Mouse (Mus musculus) MEL (cell line): ENCODE measurements around the gene Lmo7. TPM values are rescaled to one million over a fixed set of nuclear protein-coding genes. Genes with fewer than 3 reads are reported as not detected.

Source experiments
- DNase-seq: peaks from one replicate; pipeline ENCODE4 v3.0.0; 2011; ENCODE audit warnings: low read depth, low spot score
- H3K27ac ChIP-seq: 2 replicates; pipeline ENCODE4 v1.5.1; 2012; ENCODE audit warnings: low read depth, mild to moderate bottlenecking, control low read depth, low read length, moderate library complexity; ENCODE audit not compliant: control insufficient read depth
- H3K27me3 ChIP-seq, 2 experiments: fragments of 150-350 bp in 1 of 2; sonication (generic) in 1 of 2; 2 replicates each; pipeline ENCODE4 v1.6.1; 2012; ENCODE audit warnings: low read length in 2 of 2, mild to moderate bottlenecking in 2 of 2, improper control_type of control experiment in 1 of 2, moderate library complexity in 1 of 2; ENCODE audit not compliant: insufficient read depth in 2 of 2, control insufficient read depth in 1 of 2
- H3K36me3 ChIP-seq, 2 experiments: 2 replicates each; pipeline ENCODE4 v1.6.1; 2012 to 2014; ENCODE audit warnings: low read length in 2 of 2, improper control_type of control experiment in 1 of 2, inconsistent platforms in 1 of 2, mild to moderate bottlenecking in 1 of 2; ENCODE audit not compliant: insufficient read depth in 2 of 2, control insufficient read depth in 1 of 2
- H3K4me1 ChIP-seq, 2 experiments: fragments of 150-350 bp in 1 of 2; sonication (generic) in 1 of 2; 2 replicates each; pipeline ENCODE4 v1.6.1; 2012; ENCODE audit warnings: low read length in 2 of 2, improper control_type of control experiment in 1 of 2, mild to moderate bottlenecking in 1 of 2; ENCODE audit not compliant: insufficient read depth in 2 of 2, control insufficient read depth in 1 of 2
- H3K4me3 ChIP-seq, 2 experiments: fragments of 150-350 bp in 1 of 2; sonication (generic) in 1 of 2; 2 replicates each; pipeline ENCODE4 v1.5.1; 2012; ENCODE audit warnings: low read depth in 2 of 2, low read length in 2 of 2, mild to moderate bottlenecking in 2 of 2, moderate library complexity in 2 of 2, control low read depth in 1 of 2, improper control_type of control experiment in 1 of 2; ENCODE audit not compliant: control insufficient read depth in 1 of 2, insufficient read depth in 1 of 2
- H3K79me2 ChIP-seq: 2 replicates; pipeline ENCODE4 v1.6.1; 2012; ENCODE audit warnings: mild to moderate bottlenecking, low read length, moderate library complexity; ENCODE audit not compliant: control insufficient read depth, poor library complexity, insufficient read depth
- H3K9ac ChIP-seq: 2 replicates; pipeline ENCODE4 v1.6.1; 2012; ENCODE audit warnings: low read depth, mild to moderate bottlenecking, control low read depth, low read length, moderate library complexity; ENCODE audit not compliant: control insufficient read depth, poor library complexity, severe bottlenecking
- H3K9me3 ChIP-seq: fragments of 150-350 bp; sonication (generic); replicated peaks from 2 replicates; pipeline ENCODE4 v1.6.1; 2012; ENCODE audit warnings: mild to moderate bottlenecking, low read length, improper control_type of control experiment, moderate library complexity; ENCODE audit not compliant: insufficient read depth
- CHD1 ChIP-seq: IDR thresholded peaks from 2 replicates; pipeline ENCODE4 v1.6.1; 2012; ENCODE audit warnings: low read depth, mild to moderate bottlenecking, inconsistent platforms, low read length, improper control_type of control experiment
- CHD2 ChIP-seq: IDR thresholded peaks from 2 replicates; pipeline ENCODE4 v1.6.1; 2011; ENCODE audit warnings: low read length, improper control_type of control experiment
- E2F4 ChIP-seq: IDR thresholded peaks from 2 replicates; pipeline ENCODE4 v1.6.1; 2011; ENCODE audit warnings: low read depth, low read length, improper control_type of control experiment, borderline replicate concordance
- ELF1 ChIP-seq: IDR thresholded peaks from 2 replicates; pipeline ENCODE4 v1.6.1; 2014; ENCODE audit warnings: low read depth, mild to moderate bottlenecking, inconsistent platforms, low read length, improper control_type of control experiment, moderate library complexity
- EP300 ChIP-seq, 2 experiments: IDR thresholded peaks; 2 replicates each; pipeline ENCODE4 v1.6.1; 2011; ENCODE audit warnings: improper control_type of control experiment in 2 of 2, low read length in 2 of 2, low read depth in 1 of 2, mild to moderate bottlenecking in 1 of 2
- GATA1 ChIP-seq: IDR thresholded peaks from 2 replicates; pipeline ENCODE4 v1.6.1; 2011; ENCODE audit warnings: low read depth, low read length, improper control_type of control experiment
- KAT2A ChIP-seq: conservative IDR thresholded peaks from 2 replicates; pipeline ENCODE4 v1.6.1; 2012; ENCODE audit warnings: low read depth, low read length, improper control_type of control experiment, inconsistent platforms
- MAX ChIP-seq: IDR thresholded peaks from 2 replicates; pipeline ENCODE4 v1.6.1; 2011; ENCODE audit warnings: low read length, improper control_type of control experiment
- MYB ChIP-seq: IDR thresholded peaks from 2 replicates; pipeline ENCODE4 v1.6.1; 2011; ENCODE audit warnings: mild to moderate bottlenecking, low read depth, low read length, improper control_type of control experiment
- POLR2A ChIP-seq, 2 experiments: IDR thresholded peaks; 2 replicates each; pipeline ENCODE4 v1.6.1; 2011 to 2012; ENCODE audit warnings: low read length in 2 of 2, mild to moderate bottlenecking in 2 of 2, control low read depth in 1 of 2, improper control_type of control experiment in 1 of 2, low read depth in 1 of 2, moderate library complexity in 1 of 2; ENCODE audit not compliant: control insufficient read depth in 1 of 2, insufficient read depth in 1 of 2, poor library complexity in 1 of 2
- SMC3 ChIP-seq: IDR thresholded peaks from 2 replicates; pipeline ENCODE4 v1.6.1; 2011; ENCODE audit warnings: low read depth, low read length, improper control_type of control experiment
- TAL1 ChIP-seq: IDR thresholded peaks from 2 replicates; pipeline ENCODE4 v1.6.1; 2012; ENCODE audit warnings: mild to moderate bottlenecking, inconsistent platforms, low read length, moderate library complexity, mixed read lengths
- TBP ChIP-seq: IDR thresholded peaks from 2 replicates; pipeline ENCODE4 v1.8.0; 2011; ENCODE audit warnings: low read depth, low read length, improper control_type of control experiment
- UBTF ChIP-seq: IDR thresholded peaks from 2 replicates; pipeline ENCODE4 v1.6.1; 2012; ENCODE audit warnings: low read depth, mild to moderate bottlenecking, inconsistent platforms, low read length, improper control_type of control experiment, moderate library complexity, borderline replicate concordance; ENCODE audit not compliant: insufficient read depth
- ZKSCAN1 ChIP-seq: IDR thresholded peaks from 2 replicates; pipeline ENCODE4 v1.6.1; 2012; ENCODE audit warnings: low read depth, mild to moderate bottlenecking, inconsistent platforms, low read length, improper control_type of control experiment, moderate library complexity
- ZMIZ1 ChIP-seq: IDR thresholded peaks from 2 replicates; pipeline ENCODE4 v1.6.1; 2012; ENCODE audit warnings: low read depth, mild to moderate bottlenecking, inconsistent platforms, low read length, improper control_type of control experiment, moderate library complexity
- ZNF384 ChIP-seq: IDR thresholded peaks from 2 replicates; pipeline ENCODE4 v1.6.1; 2012; ENCODE audit warnings: low read depth, mild to moderate bottlenecking, inconsistent platforms, low read length, improper control_type of control experiment
- polyA plus RNA-seq, 2 experiments: library from polyadenylated mRNA; stranded (reverse) in 1 of 2; unstranded in 1 of 2; fragments of >175 nt in 1 of 2; fragments of >200 nt in 1 of 2; gene quantifications; 2 replicates each; pipeline versions ENCODE4 v1.2.1 to v1.2.4; 2012; ENCODE audit warnings: low replicate concordance in 2 of 2, low read depth in 1 of 2; ENCODE audit not compliant: insufficient read length in 2 of 2, insufficient read depth in 1 of 2, missing spikeins in 1 of 2
- total RNA-seq: library from RNA; depleted of rRNA; stranded (reverse); fragments of 300-350 nt; gene quantifications from 2 replicates; pipeline ENCODE4 v1.2.3, GENCODE M21; 2012

The Lmo7 gene
- total and polyA plus RNA-seq, 3 experiments, result not detected

DNA sequence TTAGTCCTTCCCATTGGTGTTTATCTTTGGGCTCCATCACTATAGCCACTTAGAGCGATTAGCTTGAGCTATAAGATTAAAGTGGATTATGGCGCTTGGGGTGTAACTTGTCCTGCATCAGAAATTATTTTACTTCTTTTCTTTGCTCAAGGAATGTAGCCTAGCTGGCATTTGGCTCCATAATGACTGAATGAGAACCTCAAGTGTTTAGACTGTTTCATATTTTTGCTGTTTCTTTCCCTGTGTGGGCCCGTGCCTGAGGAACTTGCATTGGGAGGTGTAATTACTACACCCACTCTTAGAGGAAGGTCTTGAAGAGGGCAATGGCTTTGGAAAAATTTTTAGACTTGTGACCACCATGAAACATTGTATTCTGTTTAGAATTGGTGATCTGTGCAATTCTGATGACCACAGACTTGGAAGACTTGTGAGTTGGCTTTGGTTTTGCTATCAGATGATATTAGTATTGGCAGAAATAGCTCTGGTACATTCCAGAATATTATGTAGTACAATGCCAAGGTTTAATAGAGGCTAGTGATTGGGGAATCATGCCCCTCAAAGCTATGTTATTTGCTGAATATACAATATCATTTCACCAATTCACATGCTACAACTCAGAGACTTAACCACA, 54.7 kb downstream of the Lmo7 start:
- Histone ChIP-seq H3K36me3 (no peaks in the 10 kb centered on the region), H3K4me1 (no peaks in the 10 kb centered on the region), H3K27ac (no peak overlapping the region), H3K79me2 (no peaks in the 10 kb centered on the region), H3K9me3 (no peaks in the 10 kb centered on the region), H3K9ac (no peak overlapping the region), H3K4me3 (no peak overlapping the region), H3K27me3 (no peaks in the 10 kb centered on the region)
- TF ChIP-seq POLR2A (IDR thresholded peaks at IDR 0.05; ENCODE audit: control insufficient read depth in 1 of 2, insufficient read depth in 1 of 2, low read depth in 1 of 2, low read length in 2 of 2, poor library complexity in 1 of 2), result no peak
- no peak for TF ChIP-seq UBTF
- TF ChIP-seq ZMIZ1, result no peak
- no peak for TF ChIP-seq KAT2A
- no peak for TF ChIP-seq MAX
- no peak for TF ChIP-seq MYB
- no peak for TF ChIP-seq ZNF384
- TF ChIP-seq SMC3, result no peak
- TF ChIP-seq ELF1, result no peak
- no peak for TF ChIP-seq CHD1
- no peak for TF ChIP-seq TBP
- no peak for TF ChIP-seq GATA1
- no peak for TF ChIP-seq ZKSCAN1
- TF ChIP-seq TAL1, result no peak
- no peak for TF ChIP-seq E2F4
- no peak for TF ChIP-seq CHD2
- no peak for DNase-seq

DNA sequence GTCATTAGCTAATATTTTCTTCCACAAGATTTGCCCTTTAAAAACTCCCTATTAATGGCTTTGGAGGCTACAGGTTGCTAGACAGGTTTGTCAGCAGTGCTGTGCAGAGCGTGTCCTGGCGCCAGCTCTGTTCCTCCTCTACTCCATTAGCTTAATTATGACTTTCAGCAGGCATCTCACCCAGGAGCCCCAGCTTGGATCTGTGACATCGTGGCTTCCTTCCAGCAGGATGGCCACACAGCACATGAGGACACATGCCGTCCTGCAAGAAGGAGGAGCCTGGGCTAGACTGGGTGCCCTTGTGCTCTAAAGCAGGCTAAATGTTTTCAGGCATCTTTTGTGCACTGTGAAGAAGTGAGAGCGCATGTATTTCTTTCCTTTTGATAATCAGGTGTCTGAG, 58.1 kb downstream of the Lmo7 start:
- DNase-seq, result no peak
- H3K4me3 ChIP-seq, result no peak overlapping the region
- no peaks in the 10 kb centered on the region for H3K27me3 ChIP-seq
- no peaks in the 10 kb centered on the region for H3K9me3 ChIP-seq
- TF ChIP-seq CHD1, result no peak
- no peak for TF ChIP-seq EP300 (IDR thresholded peaks at IDR 0.05; ENCODE audit: low read depth in 1 of 2, low read length in 2 of 2)
- H3K27ac ChIP-seq, result no peak overlapping the region
- H3K79me2 ChIP-seq, result no peaks in the 10 kb centered on the region
- no peaks in the 10 kb centered on the region for H3K36me3 ChIP-seq
- no peaks in the 10 kb centered on the region for H3K4me1 ChIP-seq
- H3K9ac ChIP-seq, result no peak overlapping the region
